Mouse (Mus musculus) liver, embryonic 11.5 days (tissue): ENCODE data around the gene Sell. TPM values are rescaled to one million over a fixed set of nuclear protein-coding genes. Genes with fewer than 3 reads are reported as not detected.

Experiments used
- ATAC-seq: fragments of 200-750 bp; cut with Nextera tagmentation; replicated peaks from 2 replicates; pipeline ENCODE4 v1.8.0; 2017; ENCODE audit warnings: moderate number of reproducible peaks, mild to moderate bottlenecking, moderate TSS enrichment, moderate library complexity; ENCODE audit not compliant: low FRiP score
- DNase-seq: peaks from one replicate; pipeline ENCODE4 v3.0.0-alpha.2; 2017; ENCODE audit warnings: low spot score
- H3K27ac ChIP-seq: fragments of 300-500 bp; sonication (generic); 2 replicates; pipeline ENCODE4 v1.5.1; 2014; ENCODE audit warnings: mild to moderate bottlenecking, low read depth, low read length, control low read depth
- H3K27me3 ChIP-seq: fragments of 300-500 bp; sonication (generic); replicated peaks from 2 replicates; pipeline ENCODE4 v1.6.1; 2014; ENCODE audit warnings: low read length, mixed read lengths; ENCODE audit not compliant: control insufficient read depth, insufficient read depth
- H3K36me3 ChIP-seq: fragments of 300-500 bp; sonication (generic); 2 replicates; pipeline ENCODE4 v1.6.1; 2014; ENCODE audit warnings: mild to moderate bottlenecking, low read length, moderate library complexity, mixed read lengths; ENCODE audit not compliant: control insufficient read depth, insufficient read depth
- H3K4me1 ChIP-seq: fragments of 300-500 bp; sonication (generic); replicated peaks from 2 replicates; pipeline ENCODE4 v1.6.1; 2014; ENCODE audit warnings: low read length, mixed read lengths; ENCODE audit not compliant: control insufficient read depth, insufficient read depth
- H3K4me2 ChIP-seq: fragments of 300-500 bp; sonication (generic); 2 replicates; pipeline ENCODE4 v1.6.1; 2014; ENCODE audit warnings: mild to moderate bottlenecking, control low read depth, moderate library complexity
- H3K4me3 ChIP-seq: fragments of 300-500 bp; sonication (generic); 2 replicates; pipeline ENCODE4 v1.5.1; 2014; ENCODE audit warnings: low read depth, low read length, control low read depth
- H3K9ac ChIP-seq: fragments of 300-500 bp; sonication (generic); 2 replicates; pipeline ENCODE4 v1.6.1; 2014; ENCODE audit warnings: low read depth, low read length, control low read depth
- H3K9me3 ChIP-seq: fragments of 300-500 bp; sonication (generic); 2 replicates; pipeline ENCODE4 v1.6.1; 2016; ENCODE audit warnings: low read length, inconsistent platforms, mixed read lengths; ENCODE audit not compliant: control insufficient read depth
- WGBS: fragments of 180-500 bp; shearing (Covaris S2); extraction: QIAGEN DNeasy Blood & Tissue Kit; methylation state at CpG from one replicate; pipeline ENCODE4 v1.1.7; 2014; 5-methylcytosine and 5-hydroxymethylcytosine counted together
- polyA plus RNA-seq: library from polyadenylated mRNA; unstranded; fragments of >200 nt; fragmentation: Nextera tagmentation; extraction: Ambion mirVana; gene quantifications from 2 replicates; pipeline ENCODE4 v1.2.1, GENCODE M21; 2014

Sell gene
- polyA plus RNA-seq, 1 experiment from 2014 or later: 1.5 TPM

GRCm38 (mm10) chr1:164130013-164130412, 68.2 kb downstream of the Sell start:
- DNase-seq (no peak), ATAC-seq (no peak)
- no peak overlapping the region for H3K4me3 ChIP-seq
- no peaks in the 10 kb centered on the region for H3K27me3 ChIP-seq
- no peak overlapping the region for H3K9ac ChIP-seq
- H3K27ac ChIP-seq: no peak overlapping the region
- no peaks in the 10 kb centered on the region for H3K4me1 ChIP-seq
- H3K9me3 ChIP-seq: no peaks in the 10 kb centered on the region
- H3K4me2 ChIP-seq: no peak overlapping the region
- WGBS: 73% methylated on average over 3 of the region's 3 CpGs
- H3K36me3 ChIP-seq: no peaks in the 10 kb centered on the region

DNA sequence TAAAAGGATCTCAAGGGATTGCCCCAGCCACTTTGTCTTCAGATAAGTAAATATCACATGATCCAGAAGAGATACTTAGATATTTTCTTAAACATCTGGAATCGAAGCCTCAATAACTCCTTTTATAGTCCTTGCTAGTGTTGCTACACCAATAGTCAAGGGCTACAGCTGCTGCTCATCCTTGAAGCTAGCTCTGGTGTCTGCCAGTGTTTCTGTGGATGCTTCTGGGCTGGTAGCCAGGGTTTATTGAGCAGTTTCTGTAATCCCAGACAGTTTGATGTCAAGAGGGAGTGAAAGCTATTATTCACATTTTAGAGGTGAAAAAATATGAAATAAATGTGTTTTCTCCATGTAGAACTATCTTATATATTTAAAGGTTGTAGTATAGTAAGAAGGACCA, 70.8 kb downstream of the Sell start:
- WGBS: 65% methylated on average over 1 of the region's 1 CpGs

More for the DNA sequence above, 70.8 kb downstream of the Sell start:
- no peaks in the 10 kb centered on the region for H3K4me1 ChIP-seq
- no peaks in the 10 kb centered on the region for H3K27me3 ChIP-seq
- ATAC-seq (no peak), DNase-seq (no peak)
- no peak overlapping the region for H3K27ac ChIP-seq
- no peak overlapping the region for H3K4me3 ChIP-seq
- no peaks in the 10 kb centered on the region for H3K36me3 ChIP-seq
- H3K9ac ChIP-seq: no peak overlapping the region
- no peak overlapping the region for H3K4me2 ChIP-seq
- H3K9me3 ChIP-seq: no peaks in the 10 kb centered on the region

Other genes starting within 250 kb of the Sell start
- 24.5 and 25.6 TPM in 2 replicates for gene Scyl3, start 132.9 kb upstream of the Sell start, polyA plus RNA-seq
- 26.0 and 28.2 TPM in 2 replicates for gene BC055324, start 67.2 kb upstream of the Sell start, polyA plus RNA-seq
- 11.4 and 12.1 TPM in 2 replicates for gene Mettl18, start 67.1 kb upstream of the Sell start, polyA plus RNA-seq
- 0.10 TPM in 1 of 2 replicates, not detected in the other for gene Sele, start 13.7 kb upstream of the Sell start, polyA plus RNA-seq
- gene Selp, start 53.3 kb downstream of the Sell start, polyA plus RNA-seq: 0.78 and 0.79 TPM in 2 replicates
- 6.5 and 8.1 TPM in 2 replicates for gene F5, start 89.9 kb downstream of the Sell start, polyA plus RNA-seq
- gene Slc19a2, start 187.1 kb downstream of the Sell start, polyA plus RNA-seq: 26.6 and 31.0 TPM in 2 replicates
- gene Ccdc181, start 213.6 kb downstream of the Sell start, polyA plus RNA-seq: 7.1 and 9.4 TPM in 2 replicates
- gene Nme7, start 242.1 kb downstream of the Sell start, polyA plus RNA-seq: 20.9 and 22.0 TPM in 2 replicates
- 19.7 and 22.3 TPM in 2 replicates for gene Blzf1, start 245.5 kb downstream of the Sell start, polyA plus RNA-seq